Mouse (Mus musculus): ENCODE measurements around the gene Stk33. TPM values are rescaled to one million over a fixed set of nuclear protein-coding genes. Genes with fewer than 3 reads are reported as not detected.

The Stk33 gene
- 1 to 10 TPM in 1 of 2 experiments, under 1 TPM in 1; 0.41 to 1.4 TPM for total RNA-seq (2021)
- long read RNA-seq, experiment 1, partial matches to known transcripts: 0 of 1 reads
- long read RNA-seq, experiment 1, other reads (novel, unspliced or antisense): 0 of 1 reads
- long read RNA-seq, experiment 2: 0 reads

DNA sequence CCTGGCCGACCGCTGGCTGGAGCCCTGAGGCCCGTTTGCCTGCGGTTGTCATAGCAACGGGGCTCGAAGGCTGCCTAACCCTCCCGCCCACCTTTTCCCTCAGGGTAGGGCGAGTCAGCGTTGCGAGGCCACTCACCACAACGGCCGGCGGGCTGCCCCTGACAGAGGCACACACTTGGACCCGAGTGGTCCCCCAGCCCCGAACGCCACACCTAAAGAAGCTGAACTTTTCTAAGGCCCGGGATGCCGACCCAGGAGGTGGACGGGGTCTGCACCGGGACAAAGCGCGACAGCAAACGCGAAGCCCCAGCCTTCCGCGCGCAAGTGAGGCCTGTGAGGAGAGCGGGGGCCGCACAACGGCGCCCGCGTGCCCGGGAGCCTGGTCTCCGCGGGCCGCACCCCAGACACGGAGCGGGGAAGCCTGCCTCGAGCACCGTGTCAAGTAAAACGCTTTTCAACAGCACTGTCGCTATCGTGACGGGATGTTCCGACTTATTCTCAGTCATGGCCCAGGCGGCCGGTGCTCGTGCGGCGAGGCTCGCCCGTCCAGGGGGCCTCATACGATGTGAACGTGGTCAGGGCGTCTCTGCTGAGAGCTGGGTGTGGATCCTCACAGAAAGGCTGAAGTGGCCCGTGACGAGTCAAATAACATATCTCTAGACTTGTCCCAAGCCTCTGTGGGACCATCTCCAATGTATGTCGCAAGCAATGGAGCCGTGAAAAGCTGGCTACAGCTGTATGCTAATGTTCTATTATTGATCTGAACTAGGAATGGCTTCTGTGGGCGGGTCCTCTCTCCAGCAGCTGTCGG, at the start of gene Stk33:
TSS of gene Stk33 (minus strand) at position 301 of the 811 bp plus-strand sequence.
- no peak within 1 kb of the TSS for H3K27ac ChIP-seq

GRCm38 (mm10) chr7:109484221-109484620, 45.3 kb upstream of the Stk33 start:
- intact Hi-C loops (cut with DNase I): no loop called here
- TF ChIP-seq CTCF (IDR thresholded peaks at IDR 0.05): no peak
- no peak for DNase-seq (ENCODE audit: extremely low spot score in 1 of 2, low spot score in 2 of 2)
- Histone ChIP-seq H3K4me3 (no peak overlapping the region), H3K27ac (no peak overlapping the region; the same call in 1 of the 2 replicates)

More for the DNA sequence above, at the start of gene Stk33:
- intact Hi-C loops (cut with DNase I): no loop called here
- peak; percentile 20 to 27 for DNase-seq (ENCODE audit: extremely low spot score in 1 of 2, low spot score in 2 of 2)
- TF ChIP-seq CTCF (IDR thresholded peaks at IDR 0.05): no peak
- peak within 1 kb of the TSS; percentile 45 for H3K4me3 ChIP-seq

- H3K27ac ChIP-seq: no peak overlapping the region
- H3K4me3 ChIP-seq: peak overlapping the region; percentile 19; the same call in 1 of the 2 replicates
- peak; percentile 38 for TF ChIP-seq CTCF (IDR thresholded peaks at IDR 0.05)
- intact Hi-C loops (cut with DNase I): no loop called here
- DNase-seq (ENCODE audit: extremely low spot score in 1 of 2, low spot score in 2 of 2): no peak
Observed at GRCm38 (mm10) chr7:109480765-109481197, 41.9 kb upstream of the Stk33 start.

DNA sequence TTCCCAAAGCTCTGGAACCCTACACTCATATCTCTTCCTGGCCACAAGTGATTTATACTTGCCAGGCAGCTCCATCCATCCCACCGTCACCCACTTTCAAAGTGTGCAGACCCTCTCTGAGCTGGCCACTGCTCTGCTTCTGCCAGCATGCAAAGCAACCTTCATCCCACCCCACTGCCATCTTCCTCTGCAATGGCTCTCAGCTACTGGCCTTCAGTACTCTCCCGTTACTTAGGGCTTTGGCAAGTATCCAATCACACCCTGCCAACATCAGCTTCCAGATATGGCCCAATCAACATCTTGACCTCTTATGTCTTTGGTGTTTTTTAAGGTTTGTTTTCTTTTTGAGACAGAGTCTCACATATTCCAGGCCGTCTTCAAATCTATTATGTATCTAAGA, 39.0 kb upstream of the Stk33 start:
- no peak for TF ChIP-seq CTCF (IDR thresholded peaks at IDR 0.05)
- DNase-seq (ENCODE audit: extremely low spot score in 1 of 2, low spot score in 2 of 2): no peak
- H3K27ac ChIP-seq: no peak overlapping the region
- intact Hi-C loops (cut with DNase I): no loop called here
- H3K4me3 ChIP-seq: no peak overlapping the region

DNA sequence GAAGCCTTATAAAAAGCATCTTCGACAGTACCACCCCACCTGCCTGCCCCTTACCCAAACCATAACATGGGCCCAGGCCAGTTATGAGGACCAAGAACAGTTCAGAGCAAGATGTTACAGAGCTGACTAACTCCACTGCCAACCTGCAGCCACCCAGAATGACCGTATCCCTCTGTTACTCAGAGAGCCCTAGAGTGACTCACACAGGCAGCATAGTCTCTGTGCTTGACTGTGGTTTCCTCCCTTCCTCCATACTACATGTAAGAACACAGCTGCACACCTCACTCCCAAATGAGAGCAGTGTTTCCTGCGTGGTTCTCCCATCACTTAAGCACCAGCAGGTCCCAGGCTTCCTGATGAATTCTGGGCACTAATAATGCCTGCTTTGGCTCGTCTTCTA, 31.8 kb upstream of the Stk33 start:
- no peak for TF ChIP-seq CTCF (IDR thresholded peaks at IDR 0.05)
- no peak for DNase-seq (ENCODE audit: extremely low spot score in 1 of 2, low spot score in 2 of 2)
- Histone ChIP-seq H3K4me3 (no peak overlapping the region), H3K27ac (no peak overlapping the region)
- intact Hi-C loops (cut with DNase I): no loop called here

DNA sequence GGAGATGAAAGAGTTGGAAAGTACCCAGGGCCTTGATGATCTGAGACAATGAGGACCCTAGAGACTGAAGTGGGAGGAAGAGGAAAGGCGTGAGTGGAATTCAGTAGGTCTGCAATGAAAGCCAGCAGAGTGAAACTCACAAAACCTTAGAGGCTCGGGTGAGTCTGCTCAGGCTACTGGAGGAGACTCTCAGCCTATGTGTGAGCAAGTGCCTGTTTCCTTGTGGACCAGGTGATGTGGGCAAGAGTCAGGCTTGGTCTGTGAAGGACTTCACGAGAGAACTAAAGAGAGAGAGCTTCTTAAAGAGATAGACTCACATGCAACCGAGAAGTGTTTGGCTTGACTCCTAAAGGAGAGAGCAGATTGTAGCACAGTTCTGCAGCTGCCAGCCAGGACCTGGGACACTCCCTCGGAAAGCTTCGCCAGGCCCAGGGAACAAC, 29.4 kb upstream of the Stk33 start:
- no peak for TF ChIP-seq CTCF (IDR thresholded peaks at IDR 0.05)
- intact Hi-C loops (cut with DNase I): loop anchor here (2.0 kb wide), 1 partner anchor 51 kb away; the partner anchor contains the start of gene Rpl27a
- Histone ChIP-seq H3K27ac (peak overlapping the region; percentile 65), H3K4me3 (peak overlapping the region; percentile 22)
- DNase-seq (ENCODE audit: extremely low spot score in 1 of 2, low spot score in 2 of 2): no peak

- intact Hi-C loops (cut with DNase I): no loop called here
Observed at GRCm38 (mm10) chr7:109467591-109467990, 28.7 kb upstream of the Stk33 start.

DNA sequence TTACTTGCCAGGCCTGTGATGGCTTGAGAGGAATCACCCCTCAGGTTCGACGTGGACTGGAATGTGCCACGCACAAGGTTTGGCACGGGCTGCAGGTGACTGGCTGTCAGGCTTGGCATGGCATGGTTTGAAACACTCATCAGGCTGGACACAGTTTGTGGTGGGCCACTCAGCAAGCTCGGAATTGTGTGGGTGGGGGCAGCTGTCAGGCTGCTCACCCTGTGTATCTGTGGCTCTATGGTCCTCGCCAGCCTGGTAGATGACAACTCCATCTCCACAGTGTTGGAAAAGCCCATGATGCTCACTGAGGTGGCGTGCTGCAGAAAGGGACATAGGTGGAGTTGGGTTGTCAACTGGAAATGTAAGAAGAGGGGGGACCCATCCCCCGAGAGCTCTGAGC, 21.8 kb upstream of the Stk33 start:
- Histone ChIP-seq H3K4me3 (no peak overlapping the region), H3K27ac (no peak overlapping the region)
- intact Hi-C loops (cut with DNase I): no loop called here
- TF ChIP-seq CTCF (IDR thresholded peaks at IDR 0.05): no peak
- DNase-seq (ENCODE audit: extremely low spot score in 1 of 2, low spot score in 2 of 2): no peak

More at GRCm38 (mm10) chr7:109467591-109467990, 28.7 kb upstream of the Stk33 start:
- H3K4me3 ChIP-seq: no peak overlapping the region
- peak overlapping the region; percentile 65 for H3K27ac ChIP-seq
- peak in 1 of 2 experiments; percentile 31 for DNase-seq (ENCODE audit: extremely low spot score in 1 of 2, low spot score in 2 of 2)
- TF ChIP-seq CTCF (IDR thresholded peaks at IDR 0.05): no peak

DNA sequence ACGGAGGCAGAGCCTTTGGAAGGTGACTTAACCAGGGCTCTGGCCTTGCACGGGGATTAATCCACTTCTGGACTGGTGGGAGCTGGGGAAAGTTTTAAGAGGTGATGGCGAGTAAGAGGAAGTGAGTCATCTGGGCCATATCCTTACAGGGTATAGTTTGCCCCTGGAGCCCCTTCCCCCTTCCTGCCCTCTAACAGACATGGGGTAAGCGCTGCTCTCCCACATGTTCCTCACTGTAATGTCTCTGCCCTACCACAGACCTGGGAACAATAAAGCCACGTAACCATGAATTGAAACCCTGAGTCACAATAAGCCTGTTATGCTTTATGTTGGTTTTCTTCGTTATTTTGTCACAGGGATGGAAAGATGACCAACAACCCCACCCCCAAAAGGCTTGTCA, 17.7 kb upstream of the Stk33 start:
- intact Hi-C loops (cut with DNase I): no loop called here
- DNase-seq (ENCODE audit: extremely low spot score in 1 of 2, low spot score in 2 of 2): no peak
- Histone ChIP-seq H3K4me3 (no peak overlapping the region), H3K27ac (no peak overlapping the region)
- TF ChIP-seq CTCF (IDR thresholded peaks at IDR 0.05): no peak

DNA sequence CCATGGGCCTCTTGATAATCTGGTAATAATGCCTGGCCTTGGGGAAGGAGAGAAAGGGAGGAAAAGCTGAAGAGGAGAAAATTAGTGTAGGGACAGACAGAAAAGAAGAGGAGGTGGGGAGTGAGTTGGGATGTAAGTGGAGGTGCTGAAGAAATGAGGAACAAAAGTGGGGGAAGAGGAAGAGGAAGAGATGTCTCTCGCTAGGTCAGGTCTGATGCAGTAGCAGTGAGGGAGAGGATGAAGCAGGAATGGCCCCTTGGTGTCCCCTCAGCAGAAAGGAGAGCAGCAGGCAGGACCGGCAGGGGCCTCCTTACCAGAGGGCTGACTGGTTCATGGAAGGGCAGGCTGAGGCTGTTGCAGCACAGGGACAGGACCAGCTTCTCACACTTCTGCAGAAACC, 16.9 kb upstream of the Stk33 start:
- intact Hi-C loops (cut with DNase I): no loop called here
- DNase-seq (ENCODE audit: extremely low spot score in 1 of 2, low spot score in 2 of 2): no peak
- TF ChIP-seq CTCF (IDR thresholded peaks at IDR 0.05): no peak
- no peak overlapping the region for H3K27ac ChIP-seq
- no peak overlapping the region for H3K4me3 ChIP-seq

GRCm38 (mm10) chr7:109454856-109455255, 16.0 kb upstream of the Stk33 start:
- DNase-seq (ENCODE audit: extremely low spot score in 1 of 2, low spot score in 2 of 2): no peak
- Histone ChIP-seq H3K4me3 (no peak overlapping the region), H3K27ac (no peak overlapping the region)
- intact Hi-C loops (cut with DNase I): no loop called here
- TF ChIP-seq CTCF (IDR thresholded peaks at IDR 0.05): no peak

DNA sequence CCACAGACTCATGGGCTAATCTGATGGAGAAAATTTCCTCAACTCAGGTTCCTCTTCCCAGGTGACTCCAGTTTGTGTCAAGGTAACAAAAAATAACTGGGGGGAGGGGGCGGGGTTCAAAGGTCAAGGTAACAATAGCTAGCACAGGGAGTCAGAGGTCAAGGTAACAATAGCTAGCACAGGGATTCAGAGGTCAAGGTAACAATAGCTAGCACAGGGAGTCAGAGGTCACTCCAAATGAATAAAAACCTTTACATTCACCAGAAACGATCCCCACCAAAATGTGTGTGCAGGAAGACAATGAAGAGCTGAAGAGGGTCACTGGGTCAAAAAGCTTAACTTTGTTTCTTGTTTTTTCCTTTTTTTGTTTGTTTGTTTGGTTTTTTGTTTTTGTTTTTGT, 9.2 kb upstream of the Stk33 start:
- DNase-seq (ENCODE audit: extremely low spot score in 1 of 2, low spot score in 2 of 2): no peak
- intact Hi-C loops (cut with DNase I): no loop called here
- no peak for TF ChIP-seq CTCF (IDR thresholded peaks at IDR 0.05)
- H3K27ac ChIP-seq: no peak overlapping the region
- H3K4me3 ChIP-seq: no peak overlapping the region
